ENCODE assay signal across 25 mouse cellular contexts in the genomic region with DNA sequence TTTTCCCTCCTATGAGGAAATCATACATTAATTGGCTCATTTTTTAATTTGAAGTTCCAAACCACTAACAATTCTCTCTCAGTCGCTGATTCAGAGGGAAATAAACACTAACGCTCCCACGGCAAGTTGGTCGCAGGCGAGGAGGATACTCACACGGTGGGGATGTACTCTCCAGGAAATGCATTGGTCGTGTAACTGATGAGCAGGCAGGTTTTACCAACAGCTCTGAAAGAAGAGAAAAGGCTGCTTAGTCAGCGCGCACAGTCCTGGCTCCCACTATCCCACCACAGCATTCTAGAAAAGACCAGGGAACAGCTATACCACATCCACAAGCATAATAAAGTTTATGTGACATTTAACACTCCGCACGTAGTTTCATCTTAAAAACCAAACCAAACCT. TPM values are rescaled to one million over a fixed set of nuclear protein-coding genes. Genes with fewer than 3 reads are reported as not detected.
A peak's percentile ranks its signal among the peaks of the same experiment; 100 is the strongest.
DNase-seq lines count a peak whose midpoint lies in the region; ATAC-seq and TF ChIP-seq lines count a peak whose summit lies in the region.
"Had no signal": no experiment of that assay in that cellular context is flagged by ENCODE, and none has a peak within 500 bp of the region (broad histone marks: within the 10 kb centered on the region; RNA-seq: fewer than 3 reads in every experiment).

No protein-coding gene starts in this region.

- WGBS in heart, postnatal 0 days = 81% methylated on average over 11 of the region's 11 CpGs
- WGBS in stomach, postnatal 0 days = 60% methylated on average over 11 of the region's 11 CpGs
- 92% methylated on average over 11 of the region's 11 CpGs for WGBS in hindbrain, embryonic 14.5 days

- no peaks in the 10 kb centered on the region for H3K27me3 ChIP-seq in heart, postnatal 0 days (ENCODE audit: control insufficient read depth, insufficient read depth, low read length)
- no peaks in the 10 kb centered on the region for H3K27me3 ChIP-seq in stomach, postnatal 0 days (ENCODE audit: control insufficient read depth, insufficient read depth, low read length)
- no peaks in the 10 kb centered on the region for H3K27me3 ChIP-seq in hindbrain, embryonic 14.5 days (ENCODE audit: control insufficient read depth, insufficient read depth, low read length)
- H3K27me3 ChIP-seq: embryonic facial prominence, embryonic 12.5 days; heart, embryonic 12.5 days; hindbrain, embryonic 15.5 days; kidney, embryonic 15.5 days; limb, embryonic 12.5 days; liver, embryonic 12.5 days; midbrain, embryonic 15.5 days; neural tube, embryonic 12.5 days had no signal

- peaks cover 54% of the 10 kb centered on the region for H3K4me1 ChIP-seq in heart, postnatal 0 days (ENCODE audit: control insufficient read depth, insufficient read depth)
- peaks cover 7% of the 10 kb centered on the region for H3K4me1 ChIP-seq in stomach, postnatal 0 days (replicated peaks; ENCODE audit: control insufficient read depth, insufficient read depth)
- no peaks in the 10 kb centered on the region for H3K4me1 ChIP-seq in hindbrain, embryonic 14.5 days (replicated peaks; ENCODE audit: control insufficient read depth, insufficient read depth, low read length)
- H3K4me1 ChIP-seq: hindbrain, embryonic 15.5 days; midbrain, embryonic 10.5 days; midbrain, embryonic 15.5 days; neural tube, embryonic 12.5 days had no signal

- ATAC-seq in heart, postnatal 0 days (ENCODE audit: insufficient read depth, low read depth) = no peak
- ATAC-seq in stomach, postnatal 0 days (ENCODE audit: low FRiP score, low TSS enrichment) = no peak
- no peak for ATAC-seq in hindbrain, embryonic 14.5 days (ENCODE audit: low FRiP score)
- ATAC-seq: forebrain, embryonic 16.5 days; liver, embryonic 12.5 days; midbrain, embryonic 15.5 days had no signal

- no peak for TF ChIP-seq EP300 in heart, postnatal 0 days (IDR thresholded peaks at IDR 0.05; ENCODE audit: low read depth)
- TF ChIP-seq EP300 in stomach, postnatal 0 days (optimal IDR thresholded peaks at IDR 0.05) = no peak

- peaks cover 50% of the 10 kb centered on the region for H3K36me3 ChIP-seq in heart, postnatal 0 days (replicated peaks; ENCODE audit: control insufficient read depth, insufficient read depth, low read length)
- peaks cover 13% of the 10 kb centered on the region for H3K36me3 ChIP-seq in stomach, postnatal 0 days (ENCODE audit: control insufficient read depth, insufficient read depth, low read length)
- peaks cover 52% of the 10 kb centered on the region for H3K36me3 ChIP-seq in hindbrain, embryonic 14.5 days (replicated peaks; ENCODE audit: control insufficient read depth, insufficient read depth)

- no peaks in the 10 kb centered on the region for H3K9me3 ChIP-seq in heart, postnatal 0 days (replicated peaks; ENCODE audit: control insufficient read depth, low read length)
- H3K9me3 ChIP-seq in stomach, postnatal 0 days (ENCODE audit: control insufficient read depth, low read length) = no peaks in the 10 kb centered on the region
- H3K9me3 ChIP-seq in hindbrain, embryonic 14.5 days (ENCODE audit: control insufficient read depth, low read length) = no peaks in the 10 kb centered on the region
- H3K9me3 ChIP-seq: embryonic facial prominence, embryonic 12.5 days; G1E; heart, embryonic 12.5 days; hindbrain, embryonic 15.5 days; kidney, embryonic 15.5 days; limb, embryonic 12.5 days; liver, embryonic 12.5 days; midbrain, embryonic 10.5 days; midbrain, embryonic 15.5 days; neural tube, embryonic 12.5 days had no signal

- H3K4me3 ChIP-seq in gastrocnemius, adult 2 months = no peak overlapping the region; the same call in 1 of the 2 replicates
- H3K4me3 ChIP-seq in heart, postnatal 0 days (ENCODE audit: low read depth, low read length) = no peak overlapping the region
- H3K4me3 ChIP-seq in stomach, postnatal 0 days (ENCODE audit: low read depth, low read length) = no peak overlapping the region
- H3K4me3 ChIP-seq in hindbrain, embryonic 14.5 days (replicated peaks; ENCODE audit: low read length) = no peak overlapping the region
- H3K4me3 ChIP-seq: embryonic facial prominence, embryonic 12.5 days; erythroblast, embryonic 14.5 days; heart, embryonic 12.5 days; hindbrain, embryonic 15.5 days; kidney, embryonic 15.5 days; limb, embryonic 12.5 days; liver, embryonic 12.5 days; midbrain, embryonic 10.5 days; midbrain, embryonic 15.5 days; neural tube, embryonic 12.5 days had no signal

- peak overlapping the region; percentile 70; the same call in 1 of the 2 replicates for H3K27ac ChIP-seq in gastrocnemius, adult 2 months
- H3K27ac ChIP-seq in heart, postnatal 0 days (ENCODE audit: low read depth) = peak overlapping the region; percentile 57; the same call in 1 of the 2 replicates
- H3K27ac ChIP-seq in stomach, postnatal 0 days (replicated peaks) = peak overlapping the region; percentile 1; the same call in 1 of the 2 replicates
- no peak overlapping the region for H3K27ac ChIP-seq in hindbrain, embryonic 14.5 days
- H3K27ac ChIP-seq: embryonic facial prominence, embryonic 12.5 days; kidney, embryonic 15.5 days; limb, embryonic 12.5 days; midbrain, embryonic 10.5 days; midbrain, embryonic 15.5 days; neural tube, embryonic 12.5 days had no signal

- no peak for TF ChIP-seq CTCF in gastrocnemius, adult 2 months (IDR thresholded peaks at IDR 0.05)
- no peak for TF ChIP-seq CTCF in heart, postnatal 0 days (IDR thresholded peaks at IDR 0.05; ENCODE audit: low read depth)
- no peak for TF ChIP-seq CTCF in stomach, postnatal 0 days (IDR thresholded peaks at IDR 0.05; ENCODE audit: low read depth)

- no peak for DNase-seq in gastrocnemius, adult 2 months
- DNase-seq in gastrocnemius, postnatal 10 days = no peak
- no peak for DNase-seq in heart, postnatal 0 days (ENCODE audit: low spot score)
- DNase-seq in heart, adult 9 months (ENCODE audit: low spot score in 2 of 2) = no peak
- peak; percentile 53 for DNase-seq in induced T-regulatory cell, adult 2 months (ENCODE audit: low read depth)
- DNase-seq in stomach, postnatal 0 days (ENCODE audit: low spot score) = no peak
- no peak for DNase-seq in hindbrain, embryonic 14.5 days (ENCODE audit: low spot score)
- DNase-seq: adrenal gland, adult 8-10 months; cerebellum, adult 2 months; kidney, adult 18-20 months; lung, postnatal 4 days; right cerebral cortex, adult 18-20 months; thymus, postnatal 14 days had no signal

- H3K4me2 ChIP-seq in heart, postnatal 0 days (ENCODE audit: low read depth, low read length) = no peak overlapping the region
- H3K4me2 ChIP-seq in stomach, postnatal 0 days (replicated peaks; ENCODE audit: low read depth) = no peak overlapping the region
- no peak overlapping the region for H3K4me2 ChIP-seq in hindbrain, embryonic 14.5 days (replicated peaks)
- H3K4me2 ChIP-seq: embryonic facial prominence, embryonic 12.5 days; heart, embryonic 12.5 days; hindbrain, embryonic 15.5 days; kidney, embryonic 15.5 days; limb, embryonic 12.5 days; liver, embryonic 12.5 days; midbrain, embryonic 15.5 days; neural tube, embryonic 12.5 days had no signal

- intact Hi-C loops in gastrocnemius, adult 2 months (cut with DNase I) = no loop called here

- H3K9ac ChIP-seq in heart, postnatal 0 days (replicated peaks; ENCODE audit: low read depth, low read length) = no peak overlapping the region
- H3K9ac ChIP-seq in stomach, postnatal 0 days (ENCODE audit: low read length) = no peak overlapping the region
- no peak overlapping the region for H3K9ac ChIP-seq in hindbrain, embryonic 14.5 days
- H3K9ac ChIP-seq: embryonic facial prominence, embryonic 12.5 days; heart, embryonic 12.5 days; hindbrain, embryonic 15.5 days; kidney, embryonic 15.5 days; limb, embryonic 12.5 days; liver, embryonic 12.5 days; midbrain, embryonic 15.5 days; neural tube, embryonic 12.5 days had no signal

RNA-seq across cellular contexts. Expression of a gene that starts 10.8 kb away (rescaled TPM):
- 100 to 1,000 TPM; 211 to 236 TPM for total RNA-seq in gastrocnemius, adult 2 months (2021)
- total RNA-seq in gastrocnemius, postnatal 10 days (2021) = 100 to 1,000 TPM; 237 to 250 TPM
- 135 and 194 TPM in 2 replicates for total RNA-seq in heart, postnatal 0 days (2014; rRNA removed; ENCODE audit: low replicate concordance)
- polyA plus RNA-seq in heart, postnatal 0 days (2015; fragmentation: Nextera tagmentation; extraction: Ambion mirVana) = 241 and 249 TPM in 2 replicates
- polyA plus RNA-seq in stomach, postnatal 0 days (2015; fragmentation: Nextera tagmentation; extraction: Ambion mirVana) = 345 and 377 TPM in 2 replicates
- polyA plus RNA-seq in hindbrain, embryonic 14.5 days (2014; fragmentation: Nextera tagmentation; extraction: Ambion mirVana) = 473 and 504 TPM in 2 replicates

RNA-seq across cellular contexts. Expression of a gene that starts 52.6 kb away (rescaled TPM):
- total RNA-seq in gastrocnemius, adult 2 months (2021) = 1 to 10 TPM; 8.0 to 10.0 TPM
- 1 to 10 TPM; 4.2 to 5.7 TPM for total RNA-seq in gastrocnemius, postnatal 10 days (2021)
- total RNA-seq in heart, postnatal 0 days (2014; rRNA removed; ENCODE audit: low replicate concordance) = 11.3 and 12.8 TPM in 2 replicates
- 7.9 and 8.0 TPM in 2 replicates for polyA plus RNA-seq in heart, postnatal 0 days (2015; fragmentation: Nextera tagmentation; extraction: Ambion mirVana)
- polyA plus RNA-seq in stomach, postnatal 0 days (2015; fragmentation: Nextera tagmentation; extraction: Ambion mirVana) = 5.5 and 5.9 TPM in 2 replicates
- polyA plus RNA-seq in hindbrain, embryonic 14.5 days (2014; fragmentation: Nextera tagmentation; extraction: Ambion mirVana) = 17.1 and 17.5 TPM in 2 replicates
